Mouse (Mus musculus) embryonic facial prominence, embryonic 10.5 days (tissue): ENCODE measurements at regions not wholly inside any gene's neighbourhood (a gene's known extent, or its start where the extent isn't known, plus 50 kb on each side); places are given as distances from the start of the nearest gene placed in this dataset.

Source experiments
- DNase-seq: peaks from one replicate; pipeline ENCODE4 v3.0.0-alpha.2; 2017; ENCODE audit warnings: low spot score
- H3K27ac ChIP-seq: fragments of 300-500 bp; sonication (generic); replicated peaks from 2 replicates; pipeline ENCODE4 v1.5.1; 2016; ENCODE audit warnings: mild to moderate bottlenecking
- H3K27me3 ChIP-seq: fragments of 300-500 bp; sonication (generic); replicated peaks from 2 replicates; pipeline ENCODE4 v1.6.1; 2016; ENCODE audit warnings: low read depth, mild to moderate bottlenecking; ENCODE audit not compliant: poor library complexity, severe bottlenecking
- H3K36me3 ChIP-seq: fragments of 300-500 bp; sonication (generic); replicated peaks from 2 replicates; pipeline ENCODE4 v1.6.1; 2016; ENCODE audit warnings: mild to moderate bottlenecking, moderate library complexity
- H3K4me1 ChIP-seq: fragments of 300-500 bp; sonication (generic); 2 replicates; pipeline ENCODE4 v1.6.1; 2016
- H3K4me3 ChIP-seq: fragments of 300-500 bp; sonication (generic); 2 replicates; pipeline ENCODE4 v1.5.1; 2016; ENCODE audit warnings: mild to moderate bottlenecking, moderate library complexity
- H3K9me3 ChIP-seq: fragments of 300-500 bp; sonication (generic); 2 replicates; pipeline ENCODE4 v1.6.1; 2016; ENCODE audit warnings: mild to moderate bottlenecking
- WGBS: fragments of 180-500 bp; shearing (Covaris S2); methylation state at CpG from one replicate; pipeline ENCODE4 v1.1.7; 2016; 5-methylcytosine and 5-hydroxymethylcytosine counted together

DNA sequence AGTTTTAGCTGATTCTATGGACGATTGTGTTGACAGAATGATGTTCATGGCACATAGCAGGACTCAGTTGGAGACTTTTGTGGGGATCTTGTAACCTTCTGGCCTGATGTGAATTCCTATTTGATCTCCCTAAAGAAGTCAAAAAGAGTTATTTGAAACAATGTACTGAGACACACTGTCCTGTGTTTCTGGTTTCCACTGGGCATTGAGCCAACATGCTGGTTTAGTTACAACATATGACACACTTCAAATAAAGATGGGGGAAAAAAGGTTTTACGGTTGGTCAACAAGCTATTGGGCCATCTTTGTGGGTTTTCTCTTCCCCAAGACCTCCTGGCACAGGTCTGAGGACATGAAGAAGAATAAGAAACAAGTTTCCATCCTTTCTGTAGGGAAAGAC is 591.3 kb upstream of the Fat1 start:
- H3K4me3 ChIP-seq: no peak overlapping the region
- no peaks in the 10 kb centered on the region for H3K36me3 ChIP-seq
- no peaks in the 10 kb centered on the region for H3K4me1 ChIP-seq
- no peaks in the 10 kb centered on the region for H3K9me3 ChIP-seq
- H3K27me3 ChIP-seq: no peaks in the 10 kb centered on the region
- DNase-seq: no peak
- 82% methylated on average over 2 of the region's 2 CpGs for WGBS
- no peak overlapping the region for H3K27ac ChIP-seq

DNA sequence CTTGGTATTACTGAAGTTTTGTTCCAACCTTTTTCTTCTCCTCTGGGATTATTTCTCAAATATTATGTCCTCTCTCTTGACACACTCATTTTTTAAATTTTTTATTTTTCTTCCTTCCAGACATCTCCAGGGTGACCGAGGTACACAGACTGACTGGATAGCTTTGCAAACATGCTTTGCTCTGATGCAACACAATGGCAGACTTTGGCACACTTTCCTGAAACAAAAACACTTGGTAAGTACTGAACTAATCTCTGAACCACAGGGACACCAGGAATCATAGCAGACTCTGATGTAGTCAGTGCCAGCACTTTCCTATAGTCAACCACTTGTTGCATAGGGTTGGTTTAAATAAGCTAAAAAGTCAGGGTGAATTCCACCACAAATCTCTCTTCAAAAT is 587.8 kb upstream of the Fat1 start:
- Histone ChIP-seq H3K27ac (no peak overlapping the region), H3K4me1 (no peaks in the 10 kb centered on the region), H3K9me3 (no peaks in the 10 kb centered on the region), H3K27me3 (no peaks in the 10 kb centered on the region), H3K4me3 (no peak overlapping the region), H3K36me3 (no peaks in the 10 kb centered on the region)
- DNase-seq: no peak
- WGBS: 88% methylated on average over 1 of the region's 1 CpGs

DNA sequence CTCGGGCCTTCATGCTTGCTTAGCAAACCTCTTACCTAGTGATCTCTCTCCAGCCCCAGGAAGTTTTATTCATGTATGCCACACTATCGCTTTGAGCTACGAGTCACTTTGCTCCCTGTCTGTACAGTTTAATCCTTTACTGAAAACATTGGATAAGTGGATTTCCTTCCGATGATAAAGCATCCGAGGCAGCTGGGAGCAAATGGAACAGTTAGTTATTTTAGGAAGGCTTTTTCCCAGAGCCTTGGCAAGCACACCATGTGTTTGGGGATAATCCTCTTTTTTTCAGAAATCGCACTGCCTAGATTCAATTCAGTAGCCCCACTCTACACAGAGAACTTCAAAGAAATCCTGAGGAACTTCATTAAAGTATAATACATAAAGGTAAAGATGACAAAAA is 561.3 kb upstream of the Fat1 start:
- no peaks in the 10 kb centered on the region for H3K9me3 ChIP-seq
- no peak for DNase-seq
- H3K4me3 ChIP-seq: no peak overlapping the region
- no peaks in the 10 kb centered on the region for H3K4me1 ChIP-seq
- no peaks in the 10 kb centered on the region for H3K27me3 ChIP-seq
- H3K36me3 ChIP-seq: no peaks in the 10 kb centered on the region
- WGBS: 75% methylated on average over 6 of the region's 6 CpGs
- H3K27ac ChIP-seq: no peak overlapping the region

DNA sequence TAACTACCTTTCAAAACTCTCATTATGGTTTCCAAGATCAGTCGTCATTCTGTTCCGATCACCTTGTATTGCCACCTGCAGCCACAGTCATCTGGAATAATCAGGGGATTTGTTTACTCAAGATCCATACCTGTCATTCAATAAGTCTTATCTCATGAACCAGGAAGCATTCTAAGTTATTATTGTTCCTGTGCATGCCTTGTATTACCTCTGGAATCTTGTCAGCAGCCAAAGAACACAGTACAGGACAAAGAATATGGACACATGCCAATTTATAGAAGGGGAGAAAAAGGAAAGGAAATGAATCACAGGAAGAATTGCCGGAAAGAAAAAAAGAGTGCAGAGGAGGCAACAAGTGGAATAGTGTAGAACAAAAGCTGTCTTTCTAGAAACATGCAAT is 557.5 kb upstream of the Fat1 start:
- Histone ChIP-seq H3K27me3 (no peaks in the 10 kb centered on the region), H3K27ac (no peak overlapping the region), H3K36me3 (no peaks in the 10 kb centered on the region), H3K4me3 (no peak overlapping the region), H3K4me1 (no peaks in the 10 kb centered on the region), H3K9me3 (no peaks in the 10 kb centered on the region)
- no peak for DNase-seq
- WGBS: 84% methylated on average over 3 of the region's 3 CpGs

DNA sequence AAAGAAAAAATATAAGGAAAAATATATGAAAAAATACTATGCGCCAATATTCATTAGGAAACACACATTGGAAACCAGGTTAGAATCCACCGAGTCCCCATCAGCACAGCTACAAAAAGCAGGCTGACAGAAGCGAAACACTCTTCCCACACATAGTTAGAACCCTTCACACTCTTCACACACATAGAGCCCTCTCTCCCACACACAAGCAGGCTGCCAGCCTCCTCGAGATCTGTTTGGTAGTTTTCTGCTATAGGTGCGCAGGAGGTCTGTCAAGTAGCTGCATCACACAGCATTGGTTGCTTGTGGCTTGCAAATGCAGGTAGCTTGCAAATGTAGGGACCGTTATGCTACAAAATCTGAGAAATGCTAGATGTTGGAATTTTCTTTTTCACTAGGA is 526.8 kb upstream of the Fat1 start:
- WGBS: 92% methylated on average over 6 of the region's 6 CpGs
- no peak for DNase-seq

DNA sequence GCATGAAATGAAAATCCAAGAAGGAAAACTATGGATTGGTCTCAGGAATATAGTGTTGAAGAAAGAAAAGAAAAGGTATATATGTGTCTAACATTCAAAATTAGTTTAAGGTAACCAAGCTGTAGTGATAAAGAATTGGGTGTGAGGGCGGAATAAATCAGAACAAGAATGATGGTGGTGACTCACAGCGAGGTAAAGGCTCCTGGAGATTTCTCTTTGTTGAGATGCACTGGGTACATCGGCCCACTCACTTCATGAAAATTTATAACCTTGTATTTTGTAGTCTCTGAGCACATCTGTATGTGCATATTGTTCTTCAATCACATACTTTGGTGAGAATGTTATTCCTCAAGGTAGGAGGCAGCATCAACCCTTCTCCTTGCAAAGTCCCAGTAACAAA is 525.0 kb upstream of the Fat1 start:
- 88% methylated on average over 3 of the region's 3 CpGs for WGBS
- Histone ChIP-seq H3K4me3 (no peak overlapping the region), H3K27me3 (no peaks in the 10 kb centered on the region), H3K36me3 (no peaks in the 10 kb centered on the region), H3K9me3 (peaks cover 5% of the 10 kb centered on the region; the same call in 1 of the 2 replicates), H3K4me1 (no peaks in the 10 kb centered on the region), H3K27ac (no peak overlapping the region)
- no peak for DNase-seq

More for the DNA sequence above, 526.8 kb upstream of the Fat1 start:
- H3K4me1 ChIP-seq: no peaks in the 10 kb centered on the region
- H3K4me3 ChIP-seq: no peak overlapping the region
- H3K36me3 ChIP-seq: no peaks in the 10 kb centered on the region
- H3K27ac ChIP-seq: no peak overlapping the region
- peaks cover 5% of the 10 kb centered on the region; the same call in 1 of the 2 replicates for H3K9me3 ChIP-seq
- no peaks in the 10 kb centered on the region for H3K27me3 ChIP-seq

DNA sequence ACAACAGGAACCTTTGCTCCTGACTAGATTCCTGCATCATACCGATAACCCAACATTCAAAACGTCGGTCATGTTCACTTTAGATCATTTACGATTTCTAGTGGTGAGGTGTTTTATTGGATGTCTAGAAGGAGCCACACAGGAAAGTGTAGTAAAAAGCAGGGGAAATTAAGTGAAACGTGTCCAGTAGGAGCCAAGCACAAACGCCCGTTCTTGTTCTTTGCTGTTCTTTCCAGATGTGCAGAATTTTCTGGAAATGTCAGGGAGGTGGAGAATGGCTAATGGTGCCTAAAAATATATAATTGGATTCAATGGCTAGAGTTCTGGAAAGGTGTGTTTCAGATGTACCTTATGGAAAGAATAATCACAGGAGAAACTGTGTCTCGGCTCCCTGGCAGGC is 517.2 kb upstream of the Fat1 start:
- no peak for DNase-seq
- H3K27me3 ChIP-seq: no peaks in the 10 kb centered on the region
- H3K27ac ChIP-seq: no peak overlapping the region
- no peaks in the 10 kb centered on the region for H3K36me3 ChIP-seq
- no peaks in the 10 kb centered on the region for H3K9me3 ChIP-seq
- no peak overlapping the region for H3K4me3 ChIP-seq
- WGBS: 92% methylated on average over 8 of the region's 8 CpGs
- H3K4me1 ChIP-seq: no peaks in the 10 kb centered on the region

DNA sequence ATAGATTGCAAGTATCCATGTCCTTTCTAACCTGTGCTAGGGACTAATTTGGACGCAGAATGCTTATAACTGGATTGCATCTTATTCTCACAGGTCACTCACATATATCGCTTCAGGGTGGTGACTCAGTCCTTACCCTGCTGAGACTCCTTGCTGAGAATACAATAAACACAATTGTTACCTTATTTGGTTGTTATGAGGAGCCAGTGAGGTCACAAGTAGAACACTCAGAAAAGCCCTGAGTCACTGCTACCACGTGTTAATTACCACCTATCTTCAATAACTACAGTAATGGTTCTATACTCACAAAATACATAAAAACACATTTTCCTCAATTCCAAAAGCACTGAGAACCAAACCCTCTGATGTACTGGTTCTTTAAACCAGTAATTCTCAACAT is 479.8 kb upstream of the Fat1 start:
- H3K27ac ChIP-seq: no peak overlapping the region
- DNase-seq: no peak
- WGBS: 73% methylated on average over 3 of the region's 3 CpGs
- H3K4me3 ChIP-seq: no peak overlapping the region
- H3K9me3 ChIP-seq: no peaks in the 10 kb centered on the region
- H3K36me3 ChIP-seq: no peaks in the 10 kb centered on the region
- no peaks in the 10 kb centered on the region for H3K27me3 ChIP-seq
- peaks cover 5% of the 10 kb centered on the region for H3K4me1 ChIP-seq

DNA sequence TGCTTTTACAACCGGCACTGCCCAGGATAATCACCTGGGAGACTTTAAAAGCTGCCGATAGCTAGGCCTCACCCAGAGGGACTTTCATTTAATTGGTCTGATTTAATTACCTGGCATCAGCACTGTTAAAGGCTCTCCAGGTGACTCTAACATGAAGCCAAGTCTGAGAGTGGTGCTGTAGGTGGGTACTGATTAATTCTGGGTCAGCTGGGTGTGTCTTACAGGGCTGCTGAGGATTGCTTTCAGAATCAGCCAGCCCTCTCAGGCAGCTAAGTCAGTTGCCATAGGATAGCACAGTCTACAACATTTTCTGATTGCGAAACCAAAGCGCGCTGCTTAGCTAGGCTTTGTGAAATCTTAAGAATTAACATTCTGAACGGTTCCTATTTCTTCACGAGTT is 478.9 kb upstream of the Fat1 start:
- no peaks in the 10 kb centered on the region for H3K36me3 ChIP-seq
- peaks cover 5% of the 10 kb centered on the region for H3K4me1 ChIP-seq
- no peak overlapping the region for H3K4me3 ChIP-seq
- WGBS: 72% methylated on average over 7 of the region's 7 CpGs
- no peaks in the 10 kb centered on the region for H3K9me3 ChIP-seq
- H3K27ac ChIP-seq: no peak overlapping the region
- no peaks in the 10 kb centered on the region for H3K27me3 ChIP-seq
- DNase-seq: peak; percentile 11

DNA sequence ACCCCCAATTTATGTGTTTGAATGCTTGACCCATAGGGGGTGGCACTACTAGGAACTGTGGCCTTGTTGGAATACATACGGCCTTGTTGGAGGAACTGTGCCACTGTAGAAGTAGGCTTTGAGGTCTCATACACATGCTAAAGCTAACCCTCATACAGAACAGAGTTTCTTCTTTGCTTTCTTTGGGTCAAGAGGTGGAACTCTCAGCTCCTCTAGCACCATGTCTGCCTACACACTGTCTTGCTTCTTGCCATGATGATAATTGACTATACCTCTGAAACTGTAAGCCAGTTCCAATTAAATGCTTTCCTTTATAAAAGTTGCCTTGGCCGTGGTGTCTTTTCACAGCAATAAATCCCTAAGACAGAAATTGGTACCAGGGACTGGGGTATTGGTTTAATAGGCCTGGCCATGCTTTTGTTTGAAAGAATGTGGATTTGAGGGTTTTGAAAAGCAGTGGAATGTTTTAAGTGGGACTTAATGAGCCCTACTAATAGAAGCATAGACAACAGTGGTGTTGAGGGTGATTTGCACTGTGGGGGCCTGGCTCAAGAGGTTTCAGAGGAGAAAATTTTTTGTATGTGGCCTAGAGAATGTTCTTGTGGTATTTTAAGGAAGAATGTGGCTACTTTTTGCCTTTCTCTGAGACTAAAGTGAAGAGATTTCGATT is 468.7 kb upstream of the Fat1 start:
- no peaks in the 10 kb centered on the region for H3K4me1 ChIP-seq
- no peaks in the 10 kb centered on the region for H3K36me3 ChIP-seq
- H3K9me3 ChIP-seq: peaks cover 8% of the 10 kb centered on the region; the same call in 1 of the 2 replicates
- no peak overlapping the region for H3K4me3 ChIP-seq
- DNase-seq: no peak
- H3K27ac ChIP-seq: no peak overlapping the region
- 71% methylated on average over 3 of the region's 3 CpGs for WGBS
- H3K27me3 ChIP-seq: no peaks in the 10 kb centered on the region

DNA sequence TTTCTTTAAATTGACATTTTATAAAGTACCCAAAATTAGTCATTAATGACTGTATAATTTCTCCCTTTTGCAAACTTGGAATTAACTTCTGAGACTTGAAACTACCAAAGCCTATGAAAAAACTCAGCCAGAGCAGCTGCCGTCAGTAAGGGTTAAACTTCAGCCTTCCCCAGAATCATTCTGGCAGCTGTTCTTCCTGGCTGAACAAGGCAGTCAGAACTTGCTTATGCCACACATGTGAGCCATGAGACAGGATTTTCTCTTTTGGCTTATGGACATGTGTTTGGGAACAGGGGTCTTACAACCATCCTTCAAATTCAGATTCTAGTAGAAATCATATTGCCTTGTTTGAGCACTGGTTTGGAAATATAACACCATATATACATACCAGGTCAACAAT is 422.4 kb upstream of the Fat1 start:
- no peak for DNase-seq
- H3K27me3 ChIP-seq: no peaks in the 10 kb centered on the region
- no peaks in the 10 kb centered on the region for H3K36me3 ChIP-seq
- no peak overlapping the region for H3K4me3 ChIP-seq
- 78% methylated on average over 1 of the region's 1 CpGs for WGBS
- H3K9me3 ChIP-seq: no peaks in the 10 kb centered on the region
- H3K4me1 ChIP-seq: no peaks in the 10 kb centered on the region
- H3K27ac ChIP-seq: no peak overlapping the region

DNA sequence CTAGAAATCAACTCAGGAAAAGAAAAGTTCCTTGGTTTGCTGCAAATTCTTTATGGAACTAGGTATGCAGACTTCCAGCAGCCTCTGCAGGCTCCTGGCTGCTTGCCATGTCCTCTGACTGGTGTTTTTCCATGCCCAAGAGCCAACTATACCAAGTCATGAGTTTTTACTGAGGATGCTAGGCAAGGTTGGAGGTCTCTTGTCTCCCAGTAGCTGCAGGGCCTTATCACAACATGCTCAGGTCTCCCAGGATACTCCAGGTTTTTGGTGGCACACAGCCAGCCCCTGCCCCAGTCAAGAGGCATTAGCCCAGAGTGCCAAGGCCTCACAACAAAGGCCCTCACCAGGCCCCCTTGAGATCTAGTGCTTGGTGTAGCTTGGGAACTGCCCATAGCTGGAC is 409.3 kb upstream of the Fat1 start:
- no peaks in the 10 kb centered on the region for H3K36me3 ChIP-seq
- H3K27me3 ChIP-seq: no peaks in the 10 kb centered on the region
- no peaks in the 10 kb centered on the region for H3K9me3 ChIP-seq
- H3K4me1 ChIP-seq: no peaks in the 10 kb centered on the region
- no peak overlapping the region for H3K4me3 ChIP-seq
- H3K27ac ChIP-seq: no peak overlapping the region
- DNase-seq: no peak

DNA sequence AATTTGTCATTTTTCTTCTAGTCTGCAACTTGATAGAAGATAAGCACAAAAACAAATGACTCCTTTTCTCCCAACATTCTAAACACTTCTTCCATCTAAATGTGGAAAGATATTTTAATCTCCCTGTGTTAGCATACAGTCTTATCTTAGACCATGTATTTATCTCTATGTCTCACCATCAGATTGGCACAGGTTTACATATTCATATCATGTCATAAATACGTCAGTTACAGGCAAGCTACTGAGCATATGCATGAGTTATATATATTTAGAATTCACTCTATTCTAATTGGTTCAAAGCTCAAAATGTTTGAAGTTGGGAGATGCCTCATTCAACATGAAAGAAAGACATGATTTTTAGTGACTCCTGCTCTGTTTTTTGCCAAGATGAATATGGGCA is 405.6 kb upstream of the Fat1 start:
- H3K27ac ChIP-seq: no peak overlapping the region
- no peak overlapping the region for H3K4me3 ChIP-seq
- H3K27me3 ChIP-seq: no peaks in the 10 kb centered on the region
- H3K4me1 ChIP-seq: no peaks in the 10 kb centered on the region
- no peaks in the 10 kb centered on the region for H3K9me3 ChIP-seq
- H3K36me3 ChIP-seq: no peaks in the 10 kb centered on the region
- WGBS: 82% methylated on average over 1 of the region's 1 CpGs
- DNase-seq: no peak

DNA sequence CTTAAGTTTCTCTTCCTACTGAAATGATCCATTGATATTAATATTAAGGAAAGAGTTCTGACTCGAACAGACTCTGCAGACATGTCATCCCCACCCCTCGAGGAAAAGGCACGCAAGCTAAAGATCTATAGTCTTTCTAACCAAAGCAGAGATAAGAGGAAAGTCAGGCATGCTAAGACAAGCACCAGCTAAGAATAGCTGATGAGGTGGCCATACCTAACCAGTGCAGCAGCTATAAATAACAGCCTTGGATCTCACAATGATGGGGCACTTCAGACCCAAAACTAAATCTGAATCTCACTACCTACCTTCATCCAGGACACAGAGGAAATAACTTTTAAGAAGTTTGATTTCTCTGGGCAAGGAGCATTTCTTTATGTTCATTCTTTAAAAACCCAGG is 386.4 kb upstream of the Fat1 start:
- Histone ChIP-seq H3K9me3 (no peaks in the 10 kb centered on the region), H3K27me3 (no peaks in the 10 kb centered on the region), H3K4me1 (no peaks in the 10 kb centered on the region), H3K36me3 (no peaks in the 10 kb centered on the region), H3K4me3 (no peak overlapping the region), H3K27ac (no peak overlapping the region)
- no peak for DNase-seq
- 80% methylated on average over 3 of the region's 3 CpGs for WGBS
